Mouse (Mus musculus): Measurements from ENCODE around the gene Atg9b.

GRCm38 (mm10) chr5:24381486-24381885, 10.5 kb downstream of the Atg9b start:
- no peak for TF ChIP-seq CTCF (IDR thresholded peaks at IDR 0.05; ENCODE audit: low read depth)
- TF ChIP-seq EP300 (IDR thresholded peaks at IDR 0.05; ENCODE audit: low read depth): no peak

All from liver, postnatal 0 days (tissue).